Mouse (Mus musculus): ENCODE data around the gene Ltb4r2. TPM values are rescaled to one million over a fixed set of nuclear protein-coding genes. Genes with fewer than 3 reads are reported as not detected.

Gene Ltb4r2
- total and polyA plus RNA-seq, 3 experiments: 0.04 to 0.05 TPM; not detected in 1

- H3K9ac ChIP-seq (ENCODE audit: insufficient read depth, low read depth): no peak within 1 kb of the TSS
- H3K4me2 ChIP-seq (ENCODE audit: insufficient read depth, low read depth, poor library complexity, severe bottlenecking): no peak within 1 kb of the TSS
- no peaks in the 10 kb centered on the region for H3K79me2 ChIP-seq (replicated peaks; ENCODE audit: control insufficient read depth, extremely low read depth, insufficient read depth, poor library complexity, severe bottlenecking)
- TF ChIP-seq ZNF384 (IDR thresholded peaks at IDR 0.05; ENCODE audit: low read depth, low read length) (no peak), POLR2A (IDR thresholded peaks at IDR 0.05; ENCODE audit: low read depth, low read length) (no peak), UBTF (IDR thresholded peaks at IDR 0.05; ENCODE audit: low read depth, low read length) (no peak), BHLHE40 (IDR thresholded peaks at IDR 0.05; ENCODE audit: low read depth, low read length) (no peak), USF2 (conservative IDR thresholded peaks at IDR 0.05; ENCODE audit: low read depth, low read length) (no peak), SIN3A (IDR thresholded peaks at IDR 0.05; ENCODE audit: low read length) (no peak), ZC3H11A (IDR thresholded peaks at IDR 0.05; ENCODE audit: low read depth, low read length) (no peak), NELFE (IDR thresholded peaks at IDR 0.05; ENCODE audit: low read depth, low read length) (no peak), TBP (conservative IDR thresholded peaks at IDR 0.05; ENCODE audit: low read depth, low read length) (no peak), RCOR1 (conservative IDR thresholded peaks at IDR 0.05; ENCODE audit: low read depth, low read length) (no peak), ZKSCAN1 (IDR thresholded peaks at IDR 0.05; ENCODE audit: borderline replicate concordance, low read depth, low read length) (no peak), GABPA (IDR thresholded peaks at IDR 0.05; ENCODE audit: insufficient replicate concordance, low read depth, low read length) (no peak), MYC (IDR thresholded peaks at IDR 0.05; ENCODE audit: low read depth, low read length) (no peak), ZMIZ1 (IDR thresholded peaks at IDR 0.05; ENCODE audit: low read depth, low read length) (no peak), IRF4 (IDR thresholded peaks at IDR 0.05; ENCODE audit: low read depth, low read length) (no peak), JUND (conservative IDR thresholded peaks at IDR 0.05; ENCODE audit: low read depth, low read length) (no peak), E2F4 (IDR thresholded peaks at IDR 0.05; ENCODE audit: insufficient replicate concordance, low read depth, low read length) (no peak)
- in situ Hi-C loops (cut with MboI; ENCODE audit: low pct_ligation_motif_present, low pct_unique_long_range_greater_than_20kb, low sequenced_read_pairs) (no loop called here), dilution Hi-C loops (cut with MboI; ENCODE audit: extremely low pct_ligation_motif_present, extremely low pct_unique_long_range_greater_than_20kb, low sequenced_read_pairs) (no loop called here)
- H3K9me3 ChIP-seq (replicated peaks; ENCODE audit: low read length): no peaks in the 10 kb centered on the region
- H3K27ac ChIP-seq (ENCODE audit: insufficient read depth, low read depth): no peak within 1 kb of the TSS; the same call in 1 of the 2 replicates
- peaks cover 0 to 7% of the 10 kb centered on the region in 2 experiments for H3K36me3 ChIP-seq (replicated peaks in 1 of 2; ENCODE audit: control insufficient read depth in 1 of 2, insufficient read depth in 1 of 2, low read length in 1 of 2)
- no peaks in the 10 kb centered on the region for H3K27me3 ChIP-seq (replicated peaks)
- no peak within 1 kb of the TSS for H3K4me3 ChIP-seq (replicated peaks in 1 of 3; ENCODE audit: low read depth in 2 of 3, low read length in 2 of 3, poor library complexity in 1 of 3)
- H3K4me1 ChIP-seq (ENCODE audit: control insufficient read depth in 1 of 2, insufficient read depth in 2 of 2): peaks cover 8 to 24% of the 10 kb centered on the region in 2 experiments; a peak in 3 of 4 replicates
- DNase-seq (ENCODE audit: extremely low read depth): no peak
These were observed 4.5 kb downstream of the Ltb4r2 start, which contains the start of gene Ltb4r1 for GRCm38 (mm10) chr14:55765696-55766095. Gene Ltb4r1, plus strand, starts transcription at chr14:55765962.

DNA sequence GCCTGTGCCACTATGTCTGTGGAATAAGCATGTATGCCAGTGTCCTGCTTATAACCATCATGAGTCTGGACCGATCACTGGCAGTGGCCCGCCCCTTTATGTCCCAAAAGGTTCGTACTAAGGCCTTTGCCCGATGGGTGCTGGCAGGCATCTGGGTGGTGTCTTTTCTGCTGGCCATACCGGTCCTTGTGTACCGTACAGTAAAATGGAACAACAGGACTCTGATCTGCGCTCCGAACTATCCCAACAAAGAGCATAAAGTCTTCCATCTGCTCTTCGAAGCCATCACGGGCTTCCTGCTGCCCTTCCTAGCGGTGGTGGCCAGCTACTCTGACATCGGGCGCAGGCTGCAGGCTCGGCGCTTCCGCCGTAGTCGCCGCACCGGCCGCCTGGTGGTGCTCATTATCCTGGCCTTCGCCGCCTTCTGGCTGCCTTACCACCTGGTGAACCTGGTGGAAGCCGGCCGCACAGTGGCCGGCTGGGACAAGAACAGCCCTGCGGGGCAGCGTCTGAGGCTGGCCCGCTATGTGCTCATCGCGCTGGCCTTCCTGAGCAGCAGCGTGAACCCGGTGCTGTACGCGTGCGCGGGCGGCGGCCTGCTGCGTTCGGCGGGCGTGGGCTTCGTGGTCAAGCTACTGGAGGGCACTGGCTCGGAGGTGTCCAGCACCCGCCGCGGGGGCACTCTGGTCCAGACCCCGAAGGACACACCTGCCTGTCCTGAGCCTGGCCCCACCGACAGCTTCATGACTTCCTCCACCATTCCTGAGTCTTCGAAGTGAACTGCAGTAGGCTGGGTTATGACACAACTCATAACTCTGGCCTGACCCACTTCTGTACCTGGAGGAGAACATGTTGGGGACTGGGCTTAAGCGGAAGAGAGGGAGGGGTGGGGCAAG is 6.5 kb downstream of the Ltb4r2 start:
- peaks cover 8 to 24% of the 10 kb centered on the region in 2 experiments; a peak in 3 of 4 replicates for H3K4me1 ChIP-seq (ENCODE audit: control insufficient read depth in 1 of 2, insufficient read depth in 2 of 2)
- H3K36me3 ChIP-seq (replicated peaks in 1 of 2; ENCODE audit: control insufficient read depth in 1 of 2, insufficient read depth in 1 of 2, low read length in 1 of 2): no peaks in the 10 kb centered on the region
- no peaks in the 10 kb centered on the region for H3K9me3 ChIP-seq (replicated peaks; ENCODE audit: low read length)
- H3K9ac ChIP-seq (ENCODE audit: insufficient read depth, low read depth): no peak overlapping the region
- TF ChIP-seq USF1 (IDR thresholded peaks at IDR 0.05; ENCODE audit: low read depth, low read length) (no peak), PAX5 (IDR thresholded peaks at IDR 0.05; ENCODE audit: low read length) (no peak), NELFE (IDR thresholded peaks at IDR 0.05; ENCODE audit: low read depth, low read length) (no peak), MYC (IDR thresholded peaks at IDR 0.05; ENCODE audit: low read depth, low read length) (no peak), HCFC1 (IDR thresholded peaks at IDR 0.05; ENCODE audit: low read depth, low read length) (no peak), JUND (conservative IDR thresholded peaks at IDR 0.05; ENCODE audit: low read depth, low read length) (no peak), USF2 (conservative IDR thresholded peaks at IDR 0.05; ENCODE audit: low read depth, low read length) (no peak), CHD2 (IDR thresholded peaks at IDR 0.05; ENCODE audit: low read length) (no peak), ZNF384 (IDR thresholded peaks at IDR 0.05; ENCODE audit: low read depth, low read length) (no peak), TCF12 (IDR thresholded peaks at IDR 0.05; ENCODE audit: low read depth, low read length) (no peak), KAT2A (IDR thresholded peaks at IDR 0.05; ENCODE audit: insufficient replicate concordance, low read length) (no peak)
- in situ Hi-C loops (cut with MboI; ENCODE audit: low pct_ligation_motif_present, low pct_unique_long_range_greater_than_20kb, low sequenced_read_pairs): no loop called here
- DNase-seq (ENCODE audit: extremely low read depth): no peak
- dilution Hi-C loops (cut with MboI; ENCODE audit: extremely low pct_ligation_motif_present, extremely low pct_unique_long_range_greater_than_20kb, low sequenced_read_pairs): no loop called here
- H3K27ac ChIP-seq (ENCODE audit: insufficient read depth, low read depth): no peak overlapping the region
- H3K4me2 ChIP-seq (ENCODE audit: insufficient read depth, low read depth, poor library complexity, severe bottlenecking): no peak overlapping the region
- H3K27me3 ChIP-seq (replicated peaks): peaks cover 11% of the 10 kb centered on the region
- H3K4me3 ChIP-seq (replicated peaks in 1 of 3; ENCODE audit: low read depth in 2 of 3, low read length in 2 of 3, poor library complexity in 1 of 3): no peak overlapping the region
- no peaks in the 10 kb centered on the region for H3K79me2 ChIP-seq (replicated peaks; ENCODE audit: control insufficient read depth, extremely low read depth, insufficient read depth, poor library complexity, severe bottlenecking)
